Mouse (Mus musculus) limb, embryonic 12.5 days (tissue): ENCODE measurements around the gene Tab1. TPM values are rescaled to one million over a fixed set of nuclear protein-coding genes. Genes with fewer than 3 reads are reported as not detected.
A peak's percentile ranks its signal among the peaks of the same experiment; 100 is the strongest.

Source experiments
- ATAC-seq: fragments of 200-750 bp; cut with Nextera tagmentation; 2 replicates; pipeline ENCODE4 v1.8.0; 2017; ENCODE audit warnings: low read depth, moderate TSS enrichment; ENCODE audit not compliant: insufficient number of reproducible peaks, insufficient read depth, low FRiP score, low TSS enrichment
- H3K27ac ChIP-seq: fragments of 300-500 bp; sonication (generic); 2 replicates; pipeline ENCODE4 v1.5.1; 2016; ENCODE audit warnings: mild to moderate bottlenecking, moderate library complexity
- H3K27me3 ChIP-seq: fragments of 300-500 bp; sonication (generic); 2 replicates; pipeline ENCODE4 v1.6.1; 2016; ENCODE audit warnings: mild to moderate bottlenecking, moderate library complexity
- H3K36me3 ChIP-seq: fragments of 300-500 bp; sonication (generic); 2 replicates; pipeline ENCODE4 v1.6.1; 2016; ENCODE audit warnings: mild to moderate bottlenecking, moderate library complexity
- H3K4me1 ChIP-seq: fragments of 300-500 bp; sonication (generic); replicated peaks from 2 replicates; pipeline ENCODE4 v1.6.1; 2016
- H3K4me2 ChIP-seq: fragments of 300-500 bp; sonication (generic); 2 replicates; pipeline ENCODE4 v1.6.1; 2016; ENCODE audit warnings: mild to moderate bottlenecking, moderate library complexity
- H3K4me3 ChIP-seq: fragments of 300-500 bp; sonication (generic); replicated peaks from 2 replicates; pipeline ENCODE4 v1.5.1; 2016; ENCODE audit warnings: mild to moderate bottlenecking
- H3K9ac ChIP-seq: fragments of 300-500 bp; sonication (generic); replicated peaks from 2 replicates; pipeline ENCODE4 v1.6.1; 2016; ENCODE audit warnings: mild to moderate bottlenecking, moderate library complexity
- H3K9me3 ChIP-seq: fragments of 300-500 bp; sonication (generic); 2 replicates; pipeline ENCODE4 v1.6.1; 2016; ENCODE audit warnings: mild to moderate bottlenecking, moderate library complexity
- WGBS: fragments of 180-500 bp; shearing (Covaris S2); methylation state at CpG from one replicate; pipeline ENCODE4 v1.1.7; 2016; 5-methylcytosine and 5-hydroxymethylcytosine counted together
- polyA plus RNA-seq: library from polyadenylated mRNA; unstranded; fragments of >200 nt; fragmentation: Nextera tagmentation; extraction: Ambion mirVana; gene quantifications from 2 replicates; pipeline ENCODE4 v1.2.1, GENCODE M21; 2016

The Tab1 gene
- polyA plus RNA-seq, 1 experiment from 2014 or later: 49.2 TPM

GRCm38 (mm10) chr15:80136645-80137044, 3.7 kb downstream of the Tab1 start:
- no peak overlapping the region for H3K4me2 ChIP-seq
- no peak overlapping the region for H3K9ac ChIP-seq
- ATAC-seq: no peak
- no peaks in the 10 kb centered on the region for H3K27me3 ChIP-seq
- WGBS: 97% methylated on average over 3 of the region's 3 CpGs
- H3K36me3 ChIP-seq: peaks cover 38% of the 10 kb centered on the region
- H3K27ac ChIP-seq: no peak overlapping the region
- peaks cover 6% of the 10 kb centered on the region; the same call in 1 of the 2 replicates for H3K9me3 ChIP-seq
- no peak overlapping the region for H3K4me3 ChIP-seq
- H3K4me1 ChIP-seq: peaks cover 12% of the 10 kb centered on the region

GRCm38 (mm10) chr15:80137945-80138791, 5.2 kb downstream of the Tab1 start:
- Histone ChIP-seq H3K27ac (no peak overlapping the region), H3K4me1 (peaks cover 12% of the 10 kb centered on the region), H3K9ac (no peak overlapping the region), H3K9me3 (peaks cover 12% of the 10 kb centered on the region; the same call in 1 of the 2 replicates), H3K36me3 (peaks cover 54% of the 10 kb centered on the region), H3K27me3 (no peaks in the 10 kb centered on the region), H3K4me3 (no peak overlapping the region), H3K4me2 (no peak overlapping the region)
- WGBS: 84% methylated on average over 17 of the region's 17 CpGs
- ATAC-seq: no peak

GRCm38 (mm10) chr15:80140302-80140701, 7.4 kb downstream of the Tab1 start:
- Histone ChIP-seq H3K4me2 (no peak overlapping the region), H3K4me3 (no peak overlapping the region), H3K36me3 (peaks cover 74% of the 10 kb centered on the region), H3K27ac (no peak overlapping the region), H3K27me3 (no peaks in the 10 kb centered on the region), H3K4me1 (no peaks in the 10 kb centered on the region), H3K9ac (no peak overlapping the region), H3K9me3 (peaks cover 12% of the 10 kb centered on the region; the same call in 1 of the 2 replicates)
- no peak for ATAC-seq
- 93% methylated on average over 2 of the region's 2 CpGs for WGBS

GRCm38 (mm10) chr15:80140878-80141277, 8.0 kb downstream of the Tab1 start:
- no peak overlapping the region for H3K4me3 ChIP-seq
- no peak for ATAC-seq
- no peaks in the 10 kb centered on the region for H3K27me3 ChIP-seq
- H3K9ac ChIP-seq: no peak overlapping the region
- no peak overlapping the region for H3K4me2 ChIP-seq
- H3K27ac ChIP-seq: no peak overlapping the region
- peaks cover 76% of the 10 kb centered on the region for H3K36me3 ChIP-seq
- peaks cover 12% of the 10 kb centered on the region; the same call in 1 of the 2 replicates for H3K9me3 ChIP-seq
- peaks cover under 1% of the 10 kb centered on the region; the same call in 1 of the 2 replicates for H3K4me1 ChIP-seq
- WGBS: 96% methylated on average over 3 of the region's 3 CpGs

GRCm38 (mm10) chr15:80142130-80142529, 9.2 kb downstream of the Tab1 start:
- Histone ChIP-seq H3K9me3 (peaks cover 9% of the 10 kb centered on the region; the same call in 1 of the 2 replicates), H3K27ac (no peak overlapping the region), H3K27me3 (no peaks in the 10 kb centered on the region), H3K36me3 (peaks cover 63% of the 10 kb centered on the region), H3K4me3 (no peak overlapping the region), H3K4me2 (no peak overlapping the region), H3K4me1 (peaks cover 8% of the 10 kb centered on the region; the same call in 1 of the 2 replicates), H3K9ac (no peak overlapping the region)
- ATAC-seq: no peak
- 95% methylated on average over 3 of the region's 3 CpGs for WGBS

- H3K36me3 ChIP-seq: peaks cover 67% of the 10 kb centered on the region
These were observed 10.8 kb downstream of the Tab1 start for GRCm38 (mm10) chr15:80143760-80144159.

GRCm38 (mm10) chr15:80145397-80145796, 12.5 kb downstream of the Tab1 start:
- Histone ChIP-seq H3K4me2 (no peak overlapping the region), H3K4me1 (peaks cover 15% of the 10 kb centered on the region), H3K27me3 (no peaks in the 10 kb centered on the region), H3K9me3 (peaks cover 9% of the 10 kb centered on the region; the same call in 1 of the 2 replicates), H3K4me3 (no peak overlapping the region), H3K9ac (no peak overlapping the region), H3K27ac (no peak overlapping the region), H3K36me3 (peaks cover 73% of the 10 kb centered on the region)
- 94% methylated on average over 5 of the region's 5 CpGs for WGBS
- no peak for ATAC-seq

More at GRCm38 (mm10) chr15:80143760-80144159, 10.8 kb downstream of the Tab1 start:
- Histone ChIP-seq H3K4me1 (peaks cover 15% of the 10 kb centered on the region), H3K4me2 (no peak overlapping the region), H3K9ac (no peak overlapping the region), H3K27me3 (no peaks in the 10 kb centered on the region), H3K9me3 (peaks cover 9% of the 10 kb centered on the region; the same call in 1 of the 2 replicates), H3K4me3 (no peak overlapping the region), H3K27ac (no peak overlapping the region)
- ATAC-seq: no peak
- WGBS: 96% methylated on average over 6 of the region's 6 CpGs

GRCm38 (mm10) chr15:80146153-80146552, 13.2 kb downstream of the Tab1 start:
- Histone ChIP-seq H3K9ac (no peak overlapping the region), H3K36me3 (peaks cover 75% of the 10 kb centered on the region), H3K27me3 (no peaks in the 10 kb centered on the region), H3K4me3 (no peak overlapping the region), H3K4me1 (peaks cover 15% of the 10 kb centered on the region), H3K4me2 (no peak overlapping the region), H3K9me3 (peaks cover 9% of the 10 kb centered on the region; the same call in 1 of the 2 replicates), H3K27ac (no peak overlapping the region)
- WGBS: 68% methylated on average over 6 of the region's 6 CpGs
- no peak for ATAC-seq

GRCm38 (mm10) chr15:80147090-80147489, 14.2 kb downstream of the Tab1 start:
- Histone ChIP-seq H3K27ac (no peak overlapping the region), H3K9ac (no peak overlapping the region), H3K9me3 (peaks cover 2% of the 10 kb centered on the region; the same call in 1 of the 2 replicates), H3K27me3 (no peaks in the 10 kb centered on the region), H3K4me3 (no peak overlapping the region), H3K4me2 (no peak overlapping the region), H3K4me1 (peaks cover 15% of the 10 kb centered on the region), H3K36me3 (peaks cover 74% of the 10 kb centered on the region)
- 85% methylated on average over 14 of the region's 14 CpGs for WGBS
- ATAC-seq: no peak

GRCm38 (mm10) chr15:80147511-80147910, 14.6 kb downstream of the Tab1 start:
- Histone ChIP-seq H3K4me1 (peaks cover 15% of the 10 kb centered on the region), H3K9ac (no peak overlapping the region), H3K36me3 (peaks cover 74% of the 10 kb centered on the region), H3K4me3 (no peak overlapping the region), H3K27ac (no peak overlapping the region), H3K4me2 (no peak overlapping the region), H3K27me3 (no peaks in the 10 kb centered on the region), H3K9me3 (no peaks in the 10 kb centered on the region)
- no peak for ATAC-seq
- 88% methylated on average over 5 of the region's 5 CpGs for WGBS

- H3K9ac ChIP-seq: no peak overlapping the region
- H3K27ac ChIP-seq: no peak overlapping the region
- 0 out of 2 replicates have a peak, but pooled peaks have one; percentile 47 for ATAC-seq
- H3K27me3 ChIP-seq: no peaks in the 10 kb centered on the region
- no peaks in the 10 kb centered on the region for H3K9me3 ChIP-seq
- H3K4me1 ChIP-seq: peaks cover 15% of the 10 kb centered on the region
- no peak overlapping the region for H3K4me3 ChIP-seq
- H3K36me3 ChIP-seq: peaks cover 74% of the 10 kb centered on the region
- 86% methylated on average over 8 of the region's 8 CpGs for WGBS
- H3K4me2 ChIP-seq: no peak overlapping the region
These were observed 15.6 kb downstream of the Tab1 start for GRCm38 (mm10) chr15:80148565-80148964.
